In the genomic region with DNA sequence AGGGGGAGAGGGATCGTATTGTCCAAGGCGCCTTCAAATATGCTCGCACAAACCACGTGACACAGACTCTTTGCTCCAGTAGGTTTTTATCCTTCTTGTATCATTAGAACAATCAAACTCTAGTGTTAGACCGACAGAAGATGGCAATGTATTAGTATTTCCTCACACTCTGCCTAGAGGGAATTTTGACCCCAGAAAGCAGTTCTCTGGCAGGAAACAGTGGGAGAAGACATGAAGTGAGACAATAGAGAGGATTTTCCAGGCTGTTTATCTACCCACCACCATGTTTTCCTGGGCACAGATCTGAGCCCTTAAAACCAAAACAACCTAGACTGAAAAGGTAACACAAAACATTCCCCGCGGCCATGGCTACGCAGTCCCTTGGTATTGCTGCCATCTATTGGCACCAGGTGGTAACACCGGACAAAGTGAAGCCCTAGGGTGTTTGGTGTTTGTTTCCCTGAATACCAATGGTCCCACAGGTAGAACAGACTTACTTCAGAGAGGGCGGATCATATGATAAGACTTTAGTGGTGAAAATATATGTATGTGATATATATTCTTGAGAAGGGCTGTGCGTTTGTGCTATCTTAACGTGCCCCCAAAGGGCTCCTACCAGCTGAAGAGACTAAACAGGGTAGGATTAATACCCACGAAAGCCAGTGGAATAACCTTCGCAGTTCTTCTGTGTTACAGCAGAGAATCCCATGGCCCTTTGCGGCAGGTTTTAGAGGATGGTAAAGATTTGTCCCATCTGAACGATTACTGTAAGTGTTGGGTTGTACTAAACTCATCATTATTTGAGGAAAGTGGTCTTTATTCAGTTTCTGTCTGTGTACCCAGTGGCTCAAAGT, we compare ENCODE assay signal across 8 mouse cellular contexts.
A peak's percentile ranks its signal among the peaks of the same experiment; 100 is the strongest.
DNase-seq lines count a peak whose midpoint lies in the region; ATAC-seq and TF ChIP-seq lines count a peak whose summit lies in the region.

No protein-coding gene starts in this region.

- no peak for TF ChIP-seq POLR2A in cerebellum, adult 2 months (IDR thresholded peaks at IDR 0.05; ENCODE audit: borderline replicate concordance, insufficient read depth, low read length)

- no peak overlapping the region for H3K4me3 ChIP-seq in G1E (ENCODE audit: low read depth, low read length)
- peak overlapping the region; percentile 43 for H3K4me3 ChIP-seq in cerebellum, adult 2 months (replicated peaks; ENCODE audit: insufficient read depth, low read depth, low read length)
- H3K4me3 ChIP-seq in neural tube, embryonic 15.5 days (replicated peaks), result peak overlapping the region; percentile 33

- peak; percentile 24; the same call in 1 of the 2 replicates for TF ChIP-seq CTCF in G1E (IDR thresholded peaks at IDR 0.05; ENCODE audit: low read depth, low read length)
- TF ChIP-seq CTCF in cerebellum, adult 2 months (IDR thresholded peaks at IDR 0.05; ENCODE audit: borderline replicate concordance, insufficient read depth, low read depth, low read length), result peak; percentile 79

- no peaks in the 10 kb centered on the region for H3K36me3 ChIP-seq in G1E (replicated peaks)
- H3K36me3 ChIP-seq in neural tube, embryonic 15.5 days, result no peaks in the 10 kb centered on the region

- no peak for DNase-seq in G1E (ENCODE audit: low spot score)
- peak; percentile 35 to 51 for DNase-seq in cerebellum, adult 2 months
- peak; percentile 76 for DNase-seq in forelimb bud, embryonic 11.5 days (ENCODE audit: low read depth, low spot score)
- peak; percentile 85 for DNase-seq in heart, postnatal 4 days
- peak; percentile 42 to 85 for DNase-seq in layer of hippocampus, adult 18-20 months (ENCODE audit: low spot score in 2 of 2)
- peak; percentile 59 to 61 for DNase-seq in lung, adult 18-20 months
- peak; percentile 80 for DNase-seq in testis, postnatal 10 days (ENCODE audit: low spot score)

- H3K9ac ChIP-seq in neural tube, embryonic 15.5 days (replicated peaks), result no peak overlapping the region

- no peak overlapping the region for H3K27ac ChIP-seq in cerebellum, adult 2 months (ENCODE audit: insufficient read depth, low read length)
- no peak overlapping the region for H3K27ac ChIP-seq in neural tube, embryonic 15.5 days (replicated peaks)

- ATAC-seq in G1E (ENCODE audit: extremely low read depth, insufficient number of reproducible peaks, low FRiP score, poor library complexity, severe bottlenecking), result no peak; the same call in 1 of the 2 replicates
- peak; percentile 92 for ATAC-seq in neural tube, embryonic 15.5 days (ENCODE audit: low FRiP score)

- no peaks in the 10 kb centered on the region for H3K9me3 ChIP-seq in G1E (replicated peaks)
- H3K9me3 ChIP-seq in neural tube, embryonic 15.5 days (replicated peaks), result no peaks in the 10 kb centered on the region

- H3K4me2 ChIP-seq in neural tube, embryonic 15.5 days, result peak overlapping the region; percentile 56

- WGBS in cerebellum, adult 2 months, result 27% methylated on average over 16 of the region's 16 CpGs
- WGBS in neural tube, embryonic 15.5 days, result 29% methylated on average over 16 of the region's 16 CpGs

- H3K4me1 ChIP-seq in G1E (ENCODE audit: insufficient read depth, low read depth, low read length), result no peaks in the 10 kb centered on the region
- no peaks in the 10 kb centered on the region for H3K4me1 ChIP-seq in cerebellum, adult 2 months (ENCODE audit: control insufficient read depth, insufficient read depth, low read length)
- H3K4me1 ChIP-seq in neural tube, embryonic 15.5 days, result 0 out of 2 replicates have a peak, but pooled peaks cover 2% of the 10 kb centered on the region

- no peaks in the 10 kb centered on the region for H3K27me3 ChIP-seq in G1E (ENCODE audit: insufficient read depth, low read length)
- no peaks in the 10 kb centered on the region for H3K27me3 ChIP-seq in cerebellum, adult 2 months (ENCODE audit: control insufficient read depth, insufficient read depth, low read length)
- no peaks in the 10 kb centered on the region for H3K27me3 ChIP-seq in neural tube, embryonic 15.5 days (replicated peaks)
